Mouse (Mus musculus): Measurements from ENCODE around the gene Ntsr2. TPM values are rescaled to one million over a fixed set of nuclear protein-coding genes. Genes with fewer than 3 reads are reported as not detected.

The Ntsr2 gene
- polyA plus RNA-seq (2015; fragmentation: Nextera tagmentation; extraction: Ambion mirVana), result not detected in 2 replicates

GRCm38 (mm10) chr12:16653332-16654093 lies at the start of gene Ntsr2:
Gene Ntsr2, plus strand, starts transcription at chr12:16653382.
- DNase-seq (ENCODE audit: low spot score), result peak; percentile 84
- Histone ChIP-seq H3K27me3 (ENCODE audit: control insufficient read depth, insufficient read depth, low read length) (peaks cover 4% of the 10 kb centered on the region; the same call in 1 of the 2 replicates), H3K9ac (ENCODE audit: low read length) (no peak within 1 kb of the TSS), H3K4me3 (ENCODE audit: low read depth, low read length) (no peak within 1 kb of the TSS; the same call in 1 of the 2 replicates), H3K4me2 (replicated peaks; ENCODE audit: low read depth) (peak within 1 kb of the TSS; percentile 40; the same call in 1 of the 2 replicates), H3K27ac (replicated peaks) (no peak within 1 kb of the TSS), H3K36me3 (ENCODE audit: control insufficient read depth, insufficient read depth, low read length) (no peaks in the 10 kb centered on the region), H3K4me1 (replicated peaks; ENCODE audit: control insufficient read depth, insufficient read depth) (no peaks in the 10 kb centered on the region), H3K9me3 (ENCODE audit: control insufficient read depth, low read length) (no peaks in the 10 kb centered on the region)
- TF ChIP-seq CTCF (IDR thresholded peaks at IDR 0.05; ENCODE audit: low read depth) (no peak), EP300 (optimal IDR thresholded peaks at IDR 0.05) (no peak)
- 5% methylated on average over 58 of the region's 58 CpGs for WGBS
- peak; percentile 93 for ATAC-seq (ENCODE audit: low FRiP score, low TSS enrichment)

- Histone ChIP-seq H3K4me1 (replicated peaks; ENCODE audit: control insufficient read depth, insufficient read depth) (no peaks in the 10 kb centered on the region), H3K4me2 (replicated peaks; ENCODE audit: low read depth) (no peak overlapping the region), H3K4me3 (ENCODE audit: low read depth, low read length) (no peak overlapping the region), H3K9me3 (ENCODE audit: control insufficient read depth, low read length) (no peaks in the 10 kb centered on the region), H3K36me3 (ENCODE audit: control insufficient read depth, insufficient read depth, low read length) (no peaks in the 10 kb centered on the region), H3K27me3 (ENCODE audit: control insufficient read depth, insufficient read depth, low read length) (no peaks in the 10 kb centered on the region), H3K27ac (replicated peaks) (no peak overlapping the region), H3K9ac (ENCODE audit: low read length) (no peak overlapping the region)
- WGBS, result 61% methylated on average over 5 of the region's 5 CpGs
- no peak for TF ChIP-seq EP300 (optimal IDR thresholded peaks at IDR 0.05)
- no peak for TF ChIP-seq CTCF (IDR thresholded peaks at IDR 0.05; ENCODE audit: low read depth)
- DNase-seq (ENCODE audit: low spot score) (no peak), ATAC-seq (ENCODE audit: low FRiP score, low TSS enrichment) (no peak)
Observed at GRCm38 (mm10) chr12:16605624-16606023, 47.6 kb upstream of the Ntsr2 start.

- ATAC-seq (ENCODE audit: low FRiP score, low TSS enrichment) (no peak), DNase-seq (ENCODE audit: low spot score) (no peak)
- TF ChIP-seq CTCF (IDR thresholded peaks at IDR 0.05; ENCODE audit: low read depth), result no peak
- no peak for TF ChIP-seq EP300 (optimal IDR thresholded peaks at IDR 0.05)
- H3K4me1 ChIP-seq (replicated peaks; ENCODE audit: control insufficient read depth, insufficient read depth), result no peaks in the 10 kb centered on the region
- H3K27ac ChIP-seq (replicated peaks), result no peak within 1 kb of the TSS
- H3K4me3 ChIP-seq (ENCODE audit: low read depth, low read length), result no peak within 1 kb of the TSS
- no peaks in the 10 kb centered on the region for H3K27me3 ChIP-seq (ENCODE audit: control insufficient read depth, insufficient read depth, low read length)
- H3K9me3 ChIP-seq (ENCODE audit: control insufficient read depth, low read length), result no peaks in the 10 kb centered on the region
- no peak within 1 kb of the TSS for H3K4me2 ChIP-seq (replicated peaks; ENCODE audit: low read depth)
- H3K36me3 ChIP-seq (ENCODE audit: control insufficient read depth, insufficient read depth, low read length), result no peaks in the 10 kb centered on the region
- no peak within 1 kb of the TSS for H3K9ac ChIP-seq (ENCODE audit: low read length)
- 76% methylated on average over 2 of the region's 2 CpGs for WGBS
Observed at GRCm38 (mm10) chr12:16610936-16611335, 42.2 kb upstream of the Ntsr2 start, which contains the start of gene Lpin1. Gene Lpin1, minus strand, starts transcription at chr12:16610966.

GRCm38 (mm10) chr12:16614556-16614955 lies 38.6 kb upstream of the Ntsr2 start:
- 58% methylated on average over 3 of the region's 3 CpGs for WGBS
- no peak for DNase-seq (ENCODE audit: low spot score)
- Histone ChIP-seq H3K9me3 (ENCODE audit: control insufficient read depth, low read length) (no peaks in the 10 kb centered on the region), H3K27ac (replicated peaks) (no peak overlapping the region), H3K4me3 (ENCODE audit: low read depth, low read length) (no peak overlapping the region), H3K27me3 (ENCODE audit: control insufficient read depth, insufficient read depth, low read length) (no peaks in the 10 kb centered on the region), H3K9ac (ENCODE audit: low read length) (no peak overlapping the region), H3K36me3 (ENCODE audit: control insufficient read depth, insufficient read depth, low read length) (no peaks in the 10 kb centered on the region), H3K4me2 (replicated peaks; ENCODE audit: low read depth) (no peak overlapping the region), H3K4me1 (replicated peaks; ENCODE audit: control insufficient read depth, insufficient read depth) (no peaks in the 10 kb centered on the region)
- ATAC-seq (ENCODE audit: low FRiP score, low TSS enrichment), result no peak
- TF ChIP-seq CTCF (IDR thresholded peaks at IDR 0.05; ENCODE audit: low read depth) (no peak), EP300 (optimal IDR thresholded peaks at IDR 0.05) (no peak)

GRCm38 (mm10) chr12:16615738-16616137 lies 37.4 kb upstream of the Ntsr2 start:
- no peak overlapping the region for H3K4me3 ChIP-seq (ENCODE audit: low read depth, low read length)
- ATAC-seq (ENCODE audit: low FRiP score, low TSS enrichment), result no peak
- no peak overlapping the region for H3K9ac ChIP-seq (ENCODE audit: low read length)
- TF ChIP-seq EP300 (optimal IDR thresholded peaks at IDR 0.05) (no peak), CTCF (IDR thresholded peaks at IDR 0.05; ENCODE audit: low read depth) (no peak)
- H3K27me3 ChIP-seq (ENCODE audit: control insufficient read depth, insufficient read depth, low read length), result no peaks in the 10 kb centered on the region
- no peak for DNase-seq (ENCODE audit: low spot score)
- no peak overlapping the region for H3K27ac ChIP-seq (replicated peaks)
- H3K36me3 ChIP-seq (ENCODE audit: control insufficient read depth, insufficient read depth, low read length), result no peaks in the 10 kb centered on the region
- WGBS, result 77% methylated on average over 2 of the region's 2 CpGs
- no peaks in the 10 kb centered on the region for H3K9me3 ChIP-seq (ENCODE audit: control insufficient read depth, low read length)
- H3K4me1 ChIP-seq (replicated peaks; ENCODE audit: control insufficient read depth, insufficient read depth), result no peaks in the 10 kb centered on the region
- no peak overlapping the region for H3K4me2 ChIP-seq (replicated peaks; ENCODE audit: low read depth)

Measured in stomach, postnatal 0 days (tissue).